Mouse (Mus musculus): ENCODE results near the gene Gm17535. TPM values are rescaled to one million over a fixed set of nuclear protein-coding genes. Genes with fewer than 3 reads are reported as not detected.
"Not testable (repeated sequence)": the region's sequence is repeated elsewhere in the genome, so short reads cannot be mapped to it uniquely, and the experiment has no call there.

Gene Gm17535
- polyA plus RNA-seq (2016; fragmentation: Nextera tagmentation; extraction: Ambion mirVana) = not detected in 2 replicates

GRCm38 (mm10) chr9:3034299-3034698 lies at the start of gene Gm17535:
Gene Gm17535 (plus strand): TSS chr9:3034599.
- H3K36me3 ChIP-seq; H3K4me1 ChIP-seq; ATAC-seq (ENCODE audit: low FRiP score, low read depth); H3K27ac ChIP-seq; H3K27me3 ChIP-seq (replicated peaks); H3K9me3 ChIP-seq; H3K9ac ChIP-seq; H3K4me2 ChIP-seq (replicated peaks); H3K4me3 ChIP-seq: not testable (repeated sequence)
- WGBS = 43% methylated on average over 1 of the region's 8 CpGs

- H3K4me1 ChIP-seq; H3K4me2 ChIP-seq (replicated peaks); H3K9ac ChIP-seq; H3K9me3 ChIP-seq; H3K36me3 ChIP-seq; H3K27me3 ChIP-seq (replicated peaks); ATAC-seq (ENCODE audit: low FRiP score, low read depth); H3K27ac ChIP-seq; H3K4me3 ChIP-seq: not testable (repeated sequence)
- WGBS = 72% methylated on average over 12 of the region's 12 CpGs
Observed at GRCm38 (mm10) chr9:3000445-3000972, 33.9 kb upstream of the Gm17535 start, which contains the start of gene Gm10722. Gene Gm10722 (plus strand): TSS chr9:3000922.

GRCm38 (mm10) chr9:3001006-3001405 lies 33.4 kb upstream of the Gm17535 start:
- WGBS = 66% methylated on average over 8 of the region's 8 CpGs
- H3K4me2 ChIP-seq (replicated peaks); H3K9ac ChIP-seq; H3K4me1 ChIP-seq; H3K4me3 ChIP-seq; H3K9me3 ChIP-seq; H3K27ac ChIP-seq; H3K36me3 ChIP-seq; ATAC-seq (ENCODE audit: low FRiP score, low read depth); H3K27me3 ChIP-seq (replicated peaks): not testable (repeated sequence)

GRCm38 (mm10) chr9:3001948-3002659 lies 32.3 kb upstream of the Gm17535 start:
- 0 out of 2 replicates have a peak overlapping the region, but pooled peaks have one; percentile 13 for H3K4me3 ChIP-seq
- not testable (repeated sequence) for H3K9me3 ChIP-seq; H3K27ac ChIP-seq; H3K27me3 ChIP-seq (replicated peaks); H3K4me1 ChIP-seq; H3K4me2 ChIP-seq (replicated peaks); H3K9ac ChIP-seq; H3K36me3 ChIP-seq
- ATAC-seq (ENCODE audit: low FRiP score, low read depth) = peak; percentile 88
- WGBS = 69% methylated on average over 9 of the region's 11 CpGs

GRCm38 (mm10) chr9:3002794-3003396 lies 31.5 kb upstream of the Gm17535 start, which contains the start of gene Gm11168:
Gene Gm11168 (plus strand): TSS chr9:3003346.
- H3K9ac ChIP-seq; H3K27ac ChIP-seq; H3K9me3 ChIP-seq; H3K4me1 ChIP-seq; H3K4me2 ChIP-seq (replicated peaks); H3K27me3 ChIP-seq (replicated peaks); ATAC-seq (ENCODE audit: low FRiP score, low read depth); H3K36me3 ChIP-seq: not testable (repeated sequence)
- 73% methylated on average over 6 of the region's 14 CpGs for WGBS
- H3K4me3 ChIP-seq = 0 out of 2 replicates have a peak within 1 kb of the TSS, but pooled peaks have one; percentile 13

GRCm38 (mm10) chr9:3006179-3006578 lies 28.2 kb upstream of the Gm17535 start:
- 77% methylated on average over 1 of the region's 5 CpGs for WGBS
- H3K4me1 ChIP-seq; H3K9ac ChIP-seq; ATAC-seq (ENCODE audit: low FRiP score, low read depth); H3K27ac ChIP-seq; H3K4me2 ChIP-seq (replicated peaks); H3K36me3 ChIP-seq; H3K27me3 ChIP-seq (replicated peaks); H3K4me3 ChIP-seq; H3K9me3 ChIP-seq: not testable (repeated sequence)

GRCm38 (mm10) chr9:3006636-3007035 lies 27.8 kb upstream of the Gm17535 start:
- not testable (repeated sequence) for H3K9ac ChIP-seq; H3K9me3 ChIP-seq; H3K4me1 ChIP-seq; H3K36me3 ChIP-seq; H3K4me2 ChIP-seq (replicated peaks); H3K4me3 ChIP-seq; H3K27me3 ChIP-seq (replicated peaks); H3K27ac ChIP-seq
- 71% methylated on average over 8 of the region's 8 CpGs for WGBS
- ATAC-seq (ENCODE audit: low FRiP score, low read depth) = peak; percentile 71; the same call in 1 of the 2 replicates

GRCm38 (mm10) chr9:3007272-3007671 lies 27.1 kb upstream of the Gm17535 start:
- H3K4me1 ChIP-seq; H3K4me2 ChIP-seq (replicated peaks); H3K9ac ChIP-seq; H3K4me3 ChIP-seq; H3K27me3 ChIP-seq (replicated peaks); H3K36me3 ChIP-seq; H3K27ac ChIP-seq; H3K9me3 ChIP-seq: not testable (repeated sequence)
- peak; percentile 35; the same call in 1 of the 2 replicates for ATAC-seq (ENCODE audit: low FRiP score, low read depth)
- WGBS = 76% methylated on average over 8 of the region's 9 CpGs

GRCm38 (mm10) chr9:3009331-3009730 lies 25.1 kb upstream of the Gm17535 start:
- H3K9ac ChIP-seq; H3K4me3 ChIP-seq; H3K4me2 ChIP-seq (replicated peaks); H3K9me3 ChIP-seq; H3K36me3 ChIP-seq; H3K27me3 ChIP-seq (replicated peaks); H3K27ac ChIP-seq; H3K4me1 ChIP-seq: not testable (repeated sequence)
- ATAC-seq (ENCODE audit: low FRiP score, low read depth) = peak; percentile 38; the same call in 1 of the 2 replicates
- no CpG with 5 or more reads among the region's 5 CpGs for WGBS

- not testable (repeated sequence) for H3K4me1 ChIP-seq; H3K36me3 ChIP-seq; H3K9me3 ChIP-seq; H3K4me2 ChIP-seq (replicated peaks); H3K27me3 ChIP-seq (replicated peaks); H3K9ac ChIP-seq; H3K27ac ChIP-seq; ATAC-seq (ENCODE audit: low FRiP score, low read depth); H3K4me3 ChIP-seq
- WGBS = 86% methylated on average over 3 of the region's 7 CpGs
Observed at GRCm38 (mm10) chr9:3012054-3012621, 22.3 kb upstream of the Gm17535 start.

- not testable (repeated sequence) for H3K4me1 ChIP-seq; H3K36me3 ChIP-seq; H3K27me3 ChIP-seq (replicated peaks); H3K4me3 ChIP-seq; H3K9ac ChIP-seq; H3K27ac ChIP-seq; H3K4me2 ChIP-seq (replicated peaks); H3K9me3 ChIP-seq
- WGBS = no CpG with 5 or more reads among the region's 11 CpGs
- ATAC-seq (ENCODE audit: low FRiP score, low read depth) = peak; percentile 66; the same call in 1 of the 2 replicates
Observed at GRCm38 (mm10) chr9:3012733-3013279, 21.6 kb upstream of the Gm17535 start, which contains the start of gene Gm10721. Gene Gm10721 (plus strand): TSS chr9:3013140.

- not testable (repeated sequence) for H3K36me3 ChIP-seq; H3K27ac ChIP-seq; H3K4me2 ChIP-seq (replicated peaks); H3K4me3 ChIP-seq; H3K4me1 ChIP-seq; H3K27me3 ChIP-seq (replicated peaks); H3K9ac ChIP-seq; H3K9me3 ChIP-seq; ATAC-seq (ENCODE audit: low FRiP score, low read depth)
- WGBS = 65% methylated on average over 5 of the region's 9 CpGs
Observed at GRCm38 (mm10) chr9:3015354-3015753, 19.0 kb upstream of the Gm17535 start, which contains the start of gene Gm10720. Gene Gm10720 (plus strand): TSS chr9:3015654.
